Mouse (Mus musculus) liver, embryonic 14.5 days (tissue): ENCODE data around the gene Rpl18a.

Source experiments
- CTCF ChIP-seq: IDR thresholded peaks from 2 replicates; pipeline ENCODE4 v1.5.1; 2016; ENCODE audit warnings: antibody characterized with exemption, low read depth, control low read depth
- EP300 ChIP-seq: IDR thresholded peaks from 2 replicates; pipeline ENCODE4 v1.6.1; 2016; ENCODE audit warnings: antibody characterized with exemption, low read depth

DNA sequence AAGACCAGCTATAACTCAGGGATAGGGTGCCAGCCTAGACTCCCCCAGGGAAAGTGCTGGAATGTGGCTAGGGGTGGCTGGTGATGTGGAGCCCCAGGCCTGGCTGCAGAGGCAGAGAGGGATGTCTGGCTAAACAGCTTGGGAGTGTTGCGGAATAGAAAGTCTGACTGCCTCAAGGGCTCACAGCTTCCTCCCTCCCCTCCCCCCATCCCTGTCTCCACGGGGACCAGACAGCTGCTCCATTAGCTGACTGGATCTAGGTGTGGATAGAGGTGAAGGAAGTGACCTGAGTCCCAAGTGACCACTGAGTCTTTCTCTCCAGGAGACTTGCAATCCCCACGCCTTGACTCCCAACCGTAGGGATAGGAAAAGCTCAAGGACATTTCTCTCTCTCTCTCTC, 5.9 kb upstream of the Rpl18a start:
- no peak for TF ChIP-seq CTCF
- no peak for TF ChIP-seq EP300
